Mouse (Mus musculus) thymus, postnatal 25 days (tissue): Measurements from ENCODE around the gene Btc.

Experiments used
- DNase-seq: peaks from one replicate; pipeline ENCODE4 v3.0.0; 2022

Gene Btc

DNA sequence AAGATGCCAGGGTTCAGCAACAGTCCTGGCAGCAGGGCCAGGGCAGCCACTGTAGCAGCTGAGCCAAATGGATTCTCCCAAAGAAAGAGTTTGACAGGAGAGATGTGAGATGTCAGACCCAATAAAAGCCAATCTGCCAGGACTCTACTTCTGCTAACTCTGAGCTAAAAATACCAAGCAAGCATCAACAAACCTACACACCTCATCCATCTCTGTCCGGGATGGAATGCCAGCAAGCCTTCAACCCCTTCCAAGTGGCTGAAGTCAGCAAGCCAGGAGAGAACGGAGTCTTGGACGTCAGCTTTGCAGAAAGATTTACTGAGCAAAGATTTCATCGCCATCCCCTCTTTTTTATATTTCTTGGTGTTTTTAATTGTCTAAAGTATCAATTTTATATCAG is 88.8 kb downstream of the Btc start:
- DNase-seq = no peak

GRCm38 (mm10) chr5:91311767-91312166 is 91.0 kb downstream of the Btc start:
- DNase-seq = no peak

- no peak for DNase-seq
Measured at GRCm38 (mm10) chr5:91308576-91308975, 94.2 kb downstream of the Btc start.

DNA sequence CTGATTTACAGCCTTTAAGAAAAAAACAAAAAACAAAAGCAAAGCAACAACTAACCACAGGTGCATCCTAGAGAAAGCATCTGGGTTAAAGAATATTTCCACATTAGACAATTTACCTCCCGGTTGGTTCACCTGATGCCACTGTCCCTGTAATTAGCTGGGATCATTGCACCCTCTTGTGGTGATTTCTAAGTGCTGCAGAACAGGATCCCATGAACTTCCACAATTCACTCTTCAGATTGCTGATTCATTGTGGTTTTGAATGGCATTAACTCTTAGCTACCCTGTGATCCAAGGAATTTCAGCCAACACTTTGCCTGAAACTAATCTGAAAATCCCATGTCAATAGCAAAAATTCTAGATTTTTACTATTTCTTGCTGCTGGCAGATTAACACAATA is 94.9 kb downstream of the Btc start:
- peak; percentile 12 for DNase-seq
